Mouse (Mus musculus) neural tube, embryonic 15.5 days (tissue): ENCODE measurements around the gene Nrxn2. TPM values are rescaled to one million over a fixed set of nuclear protein-coding genes. Genes with fewer than 3 reads are reported as not detected.

Experiments
- ATAC-seq: fragments of 200-750 bp; cut with Nextera tagmentation; 2 replicates; pipeline ENCODE4 v1.8.0; 2017; ENCODE audit warnings: mild to moderate bottlenecking, moderate TSS enrichment, moderate library complexity; ENCODE audit not compliant: low FRiP score
- H3K27ac ChIP-seq: fragments of 300-500 bp; sonication (generic); replicated peaks from 2 replicates; pipeline ENCODE4 v1.5.1; 2015; ENCODE audit warnings: mild to moderate bottlenecking, inconsistent platforms
- H3K27me3 ChIP-seq: fragments of 300-500 bp; sonication (generic); replicated peaks from 2 replicates; pipeline ENCODE4 v1.6.1; 2015; ENCODE audit warnings: inconsistent platforms
- H3K36me3 ChIP-seq: fragments of 300-500 bp; sonication (generic); 2 replicates; pipeline ENCODE4 v1.6.1; 2015; ENCODE audit warnings: inconsistent platforms
- H3K4me1 ChIP-seq: fragments of 300-500 bp; sonication (generic); 2 replicates; pipeline ENCODE4 v1.6.1; 2015; ENCODE audit warnings: inconsistent platforms
- H3K4me2 ChIP-seq: fragments of 300-500 bp; sonication (generic); 2 replicates; pipeline ENCODE4 v1.6.1; 2015; ENCODE audit warnings: inconsistent platforms, mild to moderate bottlenecking, moderate library complexity
- H3K4me3 ChIP-seq: fragments of 300-500 bp; sonication (generic); replicated peaks from 2 replicates; pipeline ENCODE4 v1.5.1; 2015; ENCODE audit warnings: mild to moderate bottlenecking, inconsistent platforms
- H3K9ac ChIP-seq: fragments of 300-500 bp; sonication (generic); replicated peaks from 2 replicates; pipeline ENCODE4 v1.6.1; 2015; ENCODE audit warnings: mild to moderate bottlenecking, inconsistent platforms
- H3K9me3 ChIP-seq: fragments of 300-500 bp; sonication (generic); replicated peaks from 2 replicates; pipeline ENCODE4 v1.6.1; 2016; ENCODE audit warnings: inconsistent platforms
- WGBS: fragments of 180-500 bp; shearing (Covaris S2); methylation state at CpG from one replicate; pipeline ENCODE4 v1.1.7; 2015; ENCODE audit warnings: mixed read lengths; 5-methylcytosine and 5-hydroxymethylcytosine counted together
- polyA plus RNA-seq: library from polyadenylated mRNA; unstranded; fragments of >200 nt; fragmentation: Nextera tagmentation; extraction: Ambion mirVana; gene quantifications from 2 replicates; pipeline ENCODE4 v1.2.1, GENCODE M21; 2015

Nrxn2 gene
- polyA plus RNA-seq, 1 experiment from 2014 or later, result 45.7 TPM

DNA sequence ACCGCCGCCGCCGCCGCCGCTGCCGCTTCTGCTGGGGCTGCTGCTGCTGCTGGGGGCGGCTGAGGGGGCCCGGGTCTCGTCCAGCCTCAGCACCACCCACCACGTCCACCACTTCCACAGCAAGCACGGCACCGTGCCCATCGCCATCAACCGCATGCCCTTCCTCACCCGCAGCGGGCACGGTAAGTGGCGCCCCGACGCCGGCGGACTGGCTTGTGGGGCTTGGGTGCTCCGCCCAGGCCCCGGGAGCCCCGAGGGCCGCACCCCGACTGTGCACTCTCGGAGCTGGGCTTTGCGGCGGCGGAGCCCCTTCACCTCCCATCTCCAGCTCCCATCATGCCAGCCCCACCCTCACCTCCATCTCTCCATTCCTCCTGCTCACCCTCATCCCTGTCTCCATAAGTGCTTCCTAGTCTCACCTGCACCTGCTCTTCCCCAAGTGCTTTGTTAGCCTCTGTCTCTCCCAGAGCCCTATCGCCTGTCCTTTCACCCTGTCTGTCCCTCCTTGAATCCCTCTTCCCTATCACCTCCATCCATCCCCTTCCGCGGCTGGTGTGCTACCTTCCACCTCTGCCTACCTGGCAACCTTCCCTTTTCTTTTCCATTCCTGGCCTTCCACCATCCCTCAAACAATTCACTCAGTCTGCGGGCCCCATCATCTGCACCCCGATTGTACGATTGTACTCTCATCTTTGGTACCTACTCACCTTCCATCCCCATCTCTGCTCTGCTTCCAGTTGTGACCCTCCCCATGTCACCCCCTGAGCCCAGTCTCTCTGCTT, 80.0 kb downstream of the Nrxn2 start:
- Histone ChIP-seq H3K9me3 (no peaks in the 10 kb centered on the region), H3K4me3 (peak overlapping the region; percentile 81), H3K27ac (peak overlapping the region; percentile 98), H3K4me1 (peaks cover 72% of the 10 kb centered on the region), H3K4me2 (peak overlapping the region; percentile 62), H3K36me3 (no peaks in the 10 kb centered on the region), H3K9ac (peak overlapping the region; percentile 98), H3K27me3 (no peaks in the 10 kb centered on the region)
- WGBS, result 4% methylated on average over 26 of the region's 38 CpGs
- ATAC-seq, result no peak; the same call in 1 of the 2 replicates

DNA sequence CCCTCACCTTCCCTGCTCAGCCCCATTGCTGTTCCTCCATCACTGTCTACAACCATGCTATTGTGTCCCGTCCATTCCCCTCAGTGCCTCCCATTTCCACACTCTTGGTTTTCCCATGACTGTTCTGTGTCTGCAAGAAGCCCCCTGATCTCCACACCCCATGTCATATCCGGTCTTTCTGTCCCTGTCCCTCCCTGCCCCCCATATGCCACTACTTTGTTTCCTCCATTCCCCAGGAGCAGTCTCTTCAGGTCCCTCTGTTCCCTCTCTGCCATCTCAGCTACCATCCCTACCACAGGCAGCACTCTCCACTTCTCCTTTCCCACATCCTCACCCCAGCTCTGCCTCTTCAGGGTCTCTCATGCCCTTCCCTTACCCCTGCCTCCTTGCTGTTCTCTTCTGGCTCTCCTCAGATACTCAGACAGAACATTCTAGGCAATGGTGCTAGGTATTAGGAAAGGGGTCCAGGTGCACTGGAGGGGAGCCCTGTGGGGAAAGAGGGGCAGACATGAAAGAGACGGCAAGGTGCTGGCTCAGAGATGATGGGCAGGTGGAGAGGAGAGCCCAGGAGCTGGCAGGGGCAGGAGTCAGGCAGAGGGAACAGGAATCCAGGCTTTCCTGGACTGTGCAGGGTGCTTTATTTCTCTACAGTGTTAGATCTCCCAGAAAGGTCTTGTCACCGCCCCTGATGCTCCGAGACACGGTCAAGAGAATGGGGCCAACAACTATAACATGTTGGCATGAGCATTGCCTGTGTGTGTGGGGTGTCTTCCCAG, 81.5 kb downstream of the Nrxn2 start:
- H3K4me3 ChIP-seq, result peak overlapping the region; percentile 81
- peak overlapping the region; percentile 62 for H3K4me2 ChIP-seq
- peak overlapping the region; percentile 98 for H3K27ac ChIP-seq
- 28% methylated on average over 6 of the region's 6 CpGs for WGBS
- no peaks in the 10 kb centered on the region for H3K27me3 ChIP-seq
- peaks cover 6% of the 10 kb centered on the region for H3K36me3 ChIP-seq
- peak overlapping the region; percentile 98 for H3K9ac ChIP-seq
- H3K9me3 ChIP-seq, result no peaks in the 10 kb centered on the region
- H3K4me1 ChIP-seq, result peaks cover 81% of the 10 kb centered on the region
- ATAC-seq, result no peak

DNA sequence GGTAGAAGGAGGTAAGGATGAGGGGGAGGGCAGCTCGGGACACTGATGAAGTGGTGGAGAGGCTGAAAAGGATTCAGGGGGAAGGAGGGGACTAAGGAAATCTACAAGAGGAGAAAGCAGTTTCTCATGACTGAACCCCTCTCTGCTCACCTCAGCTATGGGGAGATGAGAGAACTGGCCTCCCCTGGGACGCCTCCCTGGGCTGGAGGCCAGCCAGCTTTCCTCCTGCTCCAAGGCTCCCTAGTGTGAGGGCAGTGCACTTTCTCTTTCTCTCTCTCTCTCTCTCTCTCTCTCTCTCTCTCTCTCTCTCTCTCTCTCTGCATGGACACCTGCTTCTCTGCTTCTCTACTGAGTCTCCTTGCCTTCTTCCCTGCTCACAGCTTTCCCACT, 82.1 kb downstream of the Nrxn2 start:
- no peak for ATAC-seq
- Histone ChIP-seq H3K27me3 (no peaks in the 10 kb centered on the region), H3K4me2 (peak overlapping the region; percentile 62), H3K36me3 (peaks cover 12% of the 10 kb centered on the region), H3K27ac (peak overlapping the region; percentile 98), H3K4me1 (peaks cover 79% of the 10 kb centered on the region), H3K9me3 (no peaks in the 10 kb centered on the region), H3K9ac (peak overlapping the region; percentile 98), H3K4me3 (peak overlapping the region; percentile 81)
- 30% methylated on average over 2 of the region's 2 CpGs for WGBS

DNA sequence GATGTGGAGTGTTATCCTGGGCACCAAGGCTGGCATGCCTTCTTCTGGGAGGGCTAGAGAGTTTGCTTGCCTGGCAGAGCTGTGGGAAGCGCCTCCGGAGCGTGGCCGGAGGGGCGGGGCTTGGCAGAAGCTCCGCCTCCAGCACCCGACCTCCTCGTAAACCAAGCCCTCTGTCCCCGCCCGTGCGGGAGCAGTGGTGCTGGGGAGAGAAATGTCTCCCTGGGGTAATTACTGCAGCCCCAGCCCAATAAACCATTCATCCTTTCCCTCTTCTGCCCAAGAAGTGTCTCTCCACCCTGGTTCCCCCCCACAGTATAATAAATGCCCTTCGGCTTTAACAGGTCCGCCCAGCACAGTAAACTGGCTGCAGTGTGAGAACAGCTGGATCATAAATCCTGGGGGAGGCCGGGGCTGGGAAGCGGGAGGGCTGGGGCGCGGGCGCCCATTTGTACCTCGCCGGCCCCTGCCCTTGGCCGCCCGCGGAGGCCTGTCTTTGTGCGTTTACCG, 83.6 kb downstream of the Nrxn2 start:
- H3K27ac ChIP-seq, result peak overlapping the region; percentile 98
- under 1% methylated on average over 25 of the region's 25 CpGs for WGBS
- peak overlapping the region; percentile 62 for H3K4me2 ChIP-seq
- peak; percentile 55 for ATAC-seq
- no peaks in the 10 kb centered on the region for H3K27me3 ChIP-seq
- H3K4me3 ChIP-seq, result peak overlapping the region; percentile 81
- H3K36me3 ChIP-seq, result peaks cover 24% of the 10 kb centered on the region
- peak overlapping the region; percentile 98 for H3K9ac ChIP-seq
- no peaks in the 10 kb centered on the region for H3K9me3 ChIP-seq
- peaks cover 79% of the 10 kb centered on the region for H3K4me1 ChIP-seq

DNA sequence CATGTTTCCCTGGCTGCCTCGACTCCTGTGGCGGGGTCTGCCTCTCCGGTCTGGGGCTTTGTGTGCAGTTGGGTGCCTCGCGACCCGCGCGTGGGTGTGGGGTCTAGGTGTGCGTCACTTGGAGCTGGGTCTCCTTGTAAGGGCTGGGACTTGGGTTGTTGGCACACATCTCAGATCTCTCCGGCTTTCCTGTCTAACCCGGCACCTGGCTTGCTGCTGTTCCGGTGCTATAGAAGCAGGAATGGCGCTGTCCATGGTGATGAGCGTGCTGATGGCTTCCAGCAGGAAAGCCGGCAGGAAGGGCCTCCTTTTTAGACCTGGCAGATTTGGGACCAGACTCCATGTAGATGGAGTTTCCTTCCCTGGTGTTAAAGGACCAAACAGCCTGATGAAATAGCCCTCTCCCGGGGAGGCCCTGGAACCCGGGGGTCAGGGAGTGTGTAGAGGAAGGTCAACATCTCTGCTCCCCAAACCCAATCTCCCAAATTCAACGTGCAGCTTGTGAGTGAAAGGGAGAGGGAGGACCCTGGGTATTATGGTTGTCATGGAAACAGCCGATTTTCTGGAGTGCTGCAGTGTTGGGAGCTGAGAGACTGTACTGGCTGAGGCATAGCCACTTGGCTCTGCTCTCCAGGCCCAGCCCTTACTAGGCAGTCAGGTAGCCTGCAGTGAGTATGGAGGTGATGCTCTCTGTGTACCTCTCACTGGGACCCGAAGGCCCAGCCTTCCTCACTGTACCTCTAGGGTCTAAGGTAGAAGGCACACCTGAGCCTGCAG, 84.2 kb downstream of the Nrxn2 start:
- no peaks in the 10 kb centered on the region for H3K27me3 ChIP-seq
- peaks cover 85% of the 10 kb centered on the region for H3K4me1 ChIP-seq
- H3K27ac ChIP-seq, result peak overlapping the region; percentile 98
- peaks cover 25% of the 10 kb centered on the region for H3K36me3 ChIP-seq
- ATAC-seq, result peak; percentile 41
- peak overlapping the region; percentile 81 for H3K4me3 ChIP-seq
- H3K4me2 ChIP-seq, result peak overlapping the region; percentile 62
- no peaks in the 10 kb centered on the region for H3K9me3 ChIP-seq
- H3K9ac ChIP-seq, result peak overlapping the region; percentile 98
- WGBS, result 2% methylated on average over 20 of the region's 20 CpGs

DNA sequence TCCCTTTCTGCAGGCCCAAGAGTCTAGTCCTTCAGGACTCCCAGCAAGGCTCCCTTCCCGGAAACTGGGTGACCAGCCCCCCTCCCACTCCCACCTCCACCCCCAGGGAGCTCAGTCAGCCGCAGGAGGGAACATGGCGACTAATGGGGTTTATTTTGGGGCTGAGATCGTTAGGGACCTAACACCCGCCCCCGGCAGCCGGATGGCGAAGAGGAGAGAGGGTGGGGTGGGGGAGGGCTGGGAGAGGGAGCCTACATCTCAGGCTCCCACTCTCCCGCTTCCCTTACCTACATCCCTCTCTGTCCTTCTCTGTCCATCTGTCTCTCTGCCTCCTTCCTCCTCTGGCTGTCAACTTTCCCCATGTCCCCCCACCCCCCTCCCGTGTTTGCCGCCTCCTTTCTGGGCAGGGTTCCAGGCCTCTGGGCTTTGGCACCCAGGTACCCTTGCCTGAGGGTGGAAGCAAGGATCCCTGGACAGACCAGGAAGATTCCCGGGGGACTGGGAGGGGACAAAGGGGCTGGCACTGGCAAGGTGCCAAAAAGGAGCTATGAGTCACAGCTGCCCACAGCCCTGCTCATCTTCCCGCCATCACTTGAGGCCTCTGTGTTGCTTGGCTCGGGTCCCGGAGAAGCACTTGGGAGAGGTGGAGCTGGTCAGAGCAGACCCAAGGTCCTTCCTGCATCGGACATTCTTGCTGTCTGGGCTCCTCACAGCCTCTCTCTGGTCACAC, 85.6 kb downstream of the Nrxn2 start:
- Histone ChIP-seq H3K27me3 (no peaks in the 10 kb centered on the region), H3K4me2 (peak overlapping the region; percentile 62), H3K4me3 (peak overlapping the region; percentile 12; the same call in 1 of the 2 replicates), H3K27ac (peak overlapping the region; percentile 98), H3K9ac (peak overlapping the region; percentile 29), H3K4me1 (peaks cover 86% of the 10 kb centered on the region), H3K36me3 (peaks cover 34% of the 10 kb centered on the region), H3K9me3 (no peaks in the 10 kb centered on the region)
- WGBS, result 20% methylated on average over 15 of the region's 16 CpGs
- ATAC-seq, result no peak

DNA sequence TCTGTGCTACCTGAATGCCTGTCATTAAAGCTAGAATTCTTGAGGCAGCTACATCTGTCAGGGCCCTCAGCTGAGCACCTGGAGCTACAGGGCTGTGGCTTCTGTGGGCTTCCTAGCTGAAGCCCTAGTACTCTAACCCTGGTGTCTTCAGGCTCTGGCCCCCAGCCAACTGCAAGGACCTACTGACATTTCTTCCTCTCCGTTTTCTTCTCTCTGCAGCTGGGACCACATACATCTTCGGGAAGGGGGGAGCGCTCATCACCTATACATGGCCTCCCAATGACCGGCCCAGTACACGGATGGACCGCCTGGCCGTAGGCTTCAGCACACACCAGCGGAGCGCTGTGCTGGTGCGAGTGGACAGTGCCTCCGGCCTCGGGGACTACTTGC, 86.1 kb downstream of the Nrxn2 start:
- peak overlapping the region; percentile 98 for H3K27ac ChIP-seq
- H3K27me3 ChIP-seq, result no peaks in the 10 kb centered on the region
- H3K9ac ChIP-seq, result peak overlapping the region; percentile 29
- no peak for ATAC-seq
- peaks cover 81% of the 10 kb centered on the region for H3K4me1 ChIP-seq
- no peaks in the 10 kb centered on the region for H3K9me3 ChIP-seq
- 90% methylated on average over 12 of the region's 12 CpGs for WGBS
- H3K4me3 ChIP-seq, result peak overlapping the region; percentile 12; the same call in 1 of the 2 replicates
- peak overlapping the region; percentile 62 for H3K4me2 ChIP-seq
- peaks cover 38% of the 10 kb centered on the region for H3K36me3 ChIP-seq

DNA sequence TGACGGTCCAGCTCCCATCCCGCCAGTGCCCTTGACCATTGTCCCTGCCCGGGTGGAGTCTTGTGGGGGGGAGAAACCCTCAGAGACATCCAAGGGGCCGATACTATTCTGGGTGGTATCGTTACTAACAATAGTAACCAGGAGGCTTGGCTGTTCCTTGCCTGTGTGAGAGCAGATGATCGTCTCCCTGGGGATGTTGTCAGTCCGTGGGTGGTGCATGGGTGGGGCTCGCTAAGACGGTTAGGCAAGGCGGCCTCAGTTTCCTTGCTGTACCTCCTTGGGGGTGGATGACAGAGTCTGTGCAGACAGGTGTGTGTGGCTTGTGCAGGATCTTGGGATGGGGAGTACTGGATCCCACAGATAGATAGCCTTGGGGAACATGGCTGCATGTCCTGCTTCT, 88.9 kb downstream of the Nrxn2 start:
- Histone ChIP-seq H3K4me3 (no peak overlapping the region), H3K27me3 (no peaks in the 10 kb centered on the region), H3K9ac (no peak overlapping the region), H3K4me2 (no peak overlapping the region), H3K27ac (peak overlapping the region; percentile 41; the same call in 1 of the 2 replicates), H3K4me1 (peaks cover 53% of the 10 kb centered on the region), H3K9me3 (no peaks in the 10 kb centered on the region), H3K36me3 (peaks cover 66% of the 10 kb centered on the region)
- 47% methylated on average over 10 of the region's 10 CpGs for WGBS
- ATAC-seq, result no peak

DNA sequence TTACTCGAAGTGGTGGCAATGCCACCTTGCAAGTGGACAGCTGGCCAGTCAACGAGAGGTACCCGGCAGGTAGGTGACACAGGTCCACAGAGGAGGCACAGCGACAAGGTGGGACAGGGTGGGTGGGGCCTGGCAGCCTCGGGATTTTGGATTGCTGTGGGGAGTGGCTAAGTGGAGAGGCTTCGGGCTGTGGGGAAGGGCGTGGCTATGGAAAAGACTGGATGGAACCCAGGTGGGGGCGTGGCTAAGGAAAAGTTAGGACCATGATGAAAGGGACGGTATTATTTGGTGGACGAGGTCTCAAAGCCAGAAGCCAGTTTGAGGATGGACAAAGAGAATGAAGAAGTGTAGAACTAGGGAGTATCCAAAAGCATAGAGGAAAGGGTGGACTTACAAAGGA, 91.3 kb downstream of the Nrxn2 start:
- Histone ChIP-seq H3K4me1 (peaks cover 46% of the 10 kb centered on the region), H3K9me3 (no peaks in the 10 kb centered on the region), H3K36me3 (peaks cover 76% of the 10 kb centered on the region), H3K27me3 (no peaks in the 10 kb centered on the region), H3K4me3 (no peak overlapping the region), H3K9ac (no peak overlapping the region), H3K4me2 (no peak overlapping the region), H3K27ac (no peak overlapping the region)
- 80% methylated on average over 10 of the region's 10 CpGs for WGBS
- no peak for ATAC-seq

DNA sequence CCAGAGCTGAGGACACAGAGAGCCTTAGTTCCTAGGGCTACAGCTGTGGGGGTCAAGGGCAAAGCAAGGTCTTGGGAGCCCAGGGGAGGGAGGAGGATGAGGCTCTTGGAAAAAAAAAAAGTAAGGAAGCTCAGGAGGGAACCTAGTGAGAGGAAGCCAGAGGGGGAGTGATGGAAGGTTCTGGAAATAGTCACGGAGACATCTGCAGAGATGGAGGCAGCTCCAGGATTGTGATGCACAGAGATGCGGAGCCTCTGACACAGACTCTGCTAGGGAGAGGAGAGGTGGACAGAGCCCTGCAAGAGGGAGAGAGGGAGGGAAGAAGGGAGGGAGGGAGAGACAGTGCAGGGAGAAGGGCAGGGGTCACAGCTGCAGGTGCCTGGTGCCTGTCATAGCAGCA, 92.0 kb downstream of the Nrxn2 start:
- 88% methylated on average over 2 of the region's 2 CpGs for WGBS
- Histone ChIP-seq H3K27ac (no peak overlapping the region), H3K4me1 (peaks cover 40% of the 10 kb centered on the region), H3K9me3 (no peaks in the 10 kb centered on the region), H3K9ac (no peak overlapping the region), H3K36me3 (peaks cover 73% of the 10 kb centered on the region), H3K4me2 (no peak overlapping the region), H3K27me3 (no peaks in the 10 kb centered on the region), H3K4me3 (no peak overlapping the region)
- no peak for ATAC-seq
